ENCODE assay signal across 19 mouse cellular contexts in the genomic region with DNA sequence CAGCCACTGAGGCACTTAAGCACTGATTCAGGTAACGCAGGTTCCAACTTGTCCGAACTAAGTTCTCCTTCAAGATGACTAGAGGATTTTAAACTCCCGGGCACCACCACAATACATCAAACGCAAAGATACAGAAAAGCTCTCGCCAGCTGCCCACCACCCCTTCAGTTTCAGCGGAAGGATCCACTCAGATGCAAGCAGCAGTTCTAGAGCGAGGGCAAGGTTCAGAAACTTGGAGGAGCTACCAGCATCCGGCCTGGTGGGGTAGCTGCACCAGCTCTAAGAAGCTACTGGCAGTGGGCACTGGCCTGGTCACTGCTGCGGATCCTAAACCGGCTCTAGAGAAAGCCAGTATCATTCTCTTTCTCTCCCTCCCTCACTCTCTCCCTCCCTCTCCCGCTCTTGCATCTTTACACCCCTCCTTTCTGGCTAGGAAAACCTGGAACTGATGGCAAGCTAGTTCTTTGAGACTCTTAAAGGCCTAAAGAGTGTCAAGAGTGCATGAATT. TPM values are rescaled to one million over a fixed set of nuclear protein-coding genes. Genes with fewer than 3 reads are reported as not detected.
DNase-seq lines count a peak whose midpoint lies in the region; ATAC-seq and TF ChIP-seq lines count a peak whose summit lies in the region.
"Had no signal": no experiment of that assay in that cellular context is flagged by ENCODE, and none has a peak within 500 bp of the region (broad histone marks: within the 10 kb centered on the region; RNA-seq: fewer than 3 reads in every experiment).

No protein-coding gene starts in this region.

- 9% methylated on average over 11 of the region's 11 CpGs for WGBS in midbrain, embryonic 10.5 days
- 40% methylated on average over 11 of the region's 11 CpGs for WGBS in midbrain, postnatal 0 days
- WGBS in neural tube, embryonic 12.5 days, result 16% methylated on average over 11 of the region's 11 CpGs

- H3K4me3 ChIP-seq in midbrain, embryonic 10.5 days, result peak overlapping the region; percentile 84; the same call in 1 of the 2 replicates
- no peak overlapping the region for H3K4me3 ChIP-seq in midbrain, postnatal 0 days (ENCODE audit: low read depth, low read length)
- no peak overlapping the region for H3K4me3 ChIP-seq in neural tube, embryonic 12.5 days
- H3K4me3 ChIP-seq: liver, embryonic 13.5 days had no signal

- no peak overlapping the region for H3K4me2 ChIP-seq in midbrain, postnatal 0 days (ENCODE audit: low read depth, low read length, poor library complexity, severe bottlenecking)
- H3K4me2 ChIP-seq in neural tube, embryonic 12.5 days (replicated peaks), result 0 out of 2 replicates have a peak overlapping the region, but pooled peaks have one; percentile 9
- H3K4me2 ChIP-seq: liver, embryonic 13.5 days had no signal

- no peaks in the 10 kb centered on the region for H3K36me3 ChIP-seq in midbrain, embryonic 10.5 days
- H3K36me3 ChIP-seq in midbrain, postnatal 0 days (ENCODE audit: insufficient read depth, low read length), result no peaks in the 10 kb centered on the region
- no peaks in the 10 kb centered on the region for H3K36me3 ChIP-seq in neural tube, embryonic 12.5 days
- H3K36me3 ChIP-seq: embryonic facial prominence, embryonic 12.5 days; liver, embryonic 13.5 days had no signal

- peaks cover 42% of the 10 kb centered on the region for H3K27me3 ChIP-seq in midbrain, embryonic 10.5 days (ENCODE audit: low read depth, poor library complexity, severe bottlenecking)
- H3K27me3 ChIP-seq in midbrain, postnatal 0 days (ENCODE audit: insufficient read depth, low read length), result no peaks in the 10 kb centered on the region
- H3K27me3 ChIP-seq in neural tube, embryonic 12.5 days (replicated peaks), result 0 out of 2 replicates have a peak, but pooled peaks cover 15% of the 10 kb centered on the region
- H3K27me3 ChIP-seq: CH12.LX had no signal

- peaks cover 41% of the 10 kb centered on the region for H3K4me1 ChIP-seq in midbrain, embryonic 10.5 days
- peaks cover 2% of the 10 kb centered on the region; the same call in 1 of the 2 replicates for H3K4me1 ChIP-seq in midbrain, postnatal 0 days (ENCODE audit: insufficient read depth, low read length)
- peaks cover 8% of the 10 kb centered on the region; the same call in 1 of the 2 replicates for H3K4me1 ChIP-seq in neural tube, embryonic 12.5 days
- H3K4me1 ChIP-seq: liver, embryonic 13.5 days had no signal

- H3K9me3 ChIP-seq in midbrain, embryonic 10.5 days (replicated peaks), result no peaks in the 10 kb centered on the region
- H3K9me3 ChIP-seq in midbrain, postnatal 0 days (ENCODE audit: low read length), result no peaks in the 10 kb centered on the region
- H3K9me3 ChIP-seq in neural tube, embryonic 12.5 days, result no peaks in the 10 kb centered on the region
- H3K9me3 ChIP-seq: embryonic facial prominence, embryonic 12.5 days; liver, embryonic 13.5 days had no signal

- no peak for TF ChIP-seq CTCF in midbrain, postnatal 0 days (IDR thresholded peaks at IDR 0.05)

- H3K9ac ChIP-seq in midbrain, postnatal 0 days (replicated peaks; ENCODE audit: low read length, poor library complexity, severe bottlenecking), result no peak overlapping the region
- no peak overlapping the region for H3K9ac ChIP-seq in neural tube, embryonic 12.5 days
- H3K9ac ChIP-seq: embryonic facial prominence, embryonic 12.5 days; liver, embryonic 13.5 days had no signal

- ATAC-seq in midbrain, postnatal 0 days (ENCODE audit: low FRiP score), result no peak
- no peak for ATAC-seq in neural tube, embryonic 12.5 days (ENCODE audit: low FRiP score, low read depth)
- ATAC-seq: inflammation-experienced regulatory T-cells, adult 6 months had no signal

- DNase-seq in cerebellum, adult 18-20 months, result peak; percentile 23 to 40
- no peak for DNase-seq in cerebellum, adult 11 months
- peak; percentile 28 for DNase-seq in midbrain, embryonic 10.5 days (ENCODE audit: low spot score)
- no peak for DNase-seq in midbrain, postnatal 0 days (ENCODE audit: low spot score)
- DNase-seq in embryo, embryonic 10 days (ENCODE audit: low spot score), result peak; percentile 29
- DNase-seq in ovary, adult 18-20 months (ENCODE audit: low spot score), result no peak
- DNase-seq in lung, postnatal 36 days, result no peak
- DNase-seq: adrenal gland, postnatal 25 days; heart, adult 18-20 months; kidney, adult 9 months; layer of hippocampus, postnatal 36 days; left cerebral cortex, postnatal 4 days; liver, embryonic 13.5 days; spleen, adult 18-20 months had no signal

- H3K27ac ChIP-seq in midbrain, embryonic 10.5 days (replicated peaks), result peak overlapping the region; percentile 38; the same call in 1 of the 2 replicates
- no peak overlapping the region for H3K27ac ChIP-seq in midbrain, postnatal 0 days (ENCODE audit: low read depth, low read length)
- H3K27ac ChIP-seq in neural tube, embryonic 12.5 days, result no peak overlapping the region
- H3K27ac ChIP-seq: embryonic facial prominence, embryonic 12.5 days; liver, embryonic 13.5 days had no signal

RNA-seq across cellular contexts. Expression of a gene that starts 1.1 kb away (rescaled TPM):
- 31.0 and 40.3 TPM in 2 replicates for polyA plus RNA-seq in midbrain, embryonic 10.5 days (2016; fragmentation: Nextera tagmentation; extraction: Ambion mirVana)
- 43.1 and 48.2 TPM in 2 replicates for total RNA-seq in midbrain, postnatal 0 days (2014; rRNA removed)
- 14.7 and 16.4 TPM in 2 replicates for polyA plus RNA-seq in midbrain, postnatal 0 days (2015; fragmentation: Nextera tagmentation; extraction: Ambion mirVana)
- polyA plus RNA-seq in neural tube, embryonic 12.5 days (2016; fragmentation: Nextera tagmentation; extraction: Ambion mirVana), result 46.9 and 48.5 TPM in 2 replicates
- total RNA-seq: CH12.LX; megakaryocyte-erythroid progenitor cell, adult 5-6 weeks had no signal

Comparison
In these comparisons a context has a peak if more than half of its experiments do, and no peak if none do; other contexts are left out.
1. DNase-seq: peak in cerebellum, adult 18-20 months (2 of 2), midbrain, embryonic 10.5 days (single experiment) and embryo, embryonic 10 days (single experiment); none in cerebellum, adult 11 months (single experiment), midbrain, postnatal 0 days (single experiment), ovary, adult 18-20 months (single experiment) and lung, postnatal 36 days (single experiment).